16 mouse cellular contexts compared by ENCODE assay signal in the genomic region with DNA sequence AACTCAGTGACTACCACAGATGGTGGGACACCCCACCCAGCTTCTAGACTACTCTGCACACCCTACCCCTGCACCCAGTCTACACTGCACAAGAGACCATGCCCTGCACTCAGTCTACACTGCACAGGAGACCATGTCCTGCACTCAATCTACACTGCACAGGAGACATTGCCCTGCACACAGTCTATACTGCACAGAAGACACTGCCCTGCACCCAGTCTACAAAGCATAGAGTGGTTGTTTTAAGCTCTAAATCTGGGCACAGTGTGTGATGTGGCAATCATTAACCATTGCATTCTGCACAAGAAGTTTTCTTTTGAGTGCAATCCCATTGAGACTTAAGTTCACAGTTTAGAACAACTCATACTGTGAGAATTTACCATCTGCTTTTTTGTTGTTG. TPM values are rescaled to one million over a fixed set of nuclear protein-coding genes. Genes with fewer than 3 reads are reported as not detected.
"Had no signal": no experiment of that assay in that cellular context is flagged by ENCODE, and none has a peak within 500 bp of the region (broad histone marks: within the 10 kb centered on the region; RNA-seq: fewer than 3 reads in every experiment).

No protein-coding gene starts in this region.

- H3K9me3 ChIP-seq: limb, embryonic 13.5 days; midbrain, embryonic 13.5 days had no signal

- H3K36me3 ChIP-seq: limb, embryonic 13.5 days; midbrain, embryonic 13.5 days had no signal

- H3K27me3 ChIP-seq: midbrain, embryonic 13.5 days had no signal

- H3K9ac ChIP-seq: limb, embryonic 13.5 days; liver, embryonic 14.5 days; midbrain, embryonic 13.5 days had no signal

- H3K27ac ChIP-seq: kidney, postnatal 0 days; layer of hippocampus, adult 2 months; limb, embryonic 13.5 days; liver, embryonic 14.5 days; midbrain, embryonic 13.5 days had no signal

- H3K4me3 ChIP-seq: layer of hippocampus, adult 2 months; limb, embryonic 13.5 days; midbrain, embryonic 13.5 days had no signal

- H3K4me2 ChIP-seq: limb, embryonic 13.5 days; midbrain, embryonic 13.5 days had no signal

- DNase-seq: left cerebral cortex, postnatal 4 days; lung, adult 18-20 months; right cerebral cortex, adult 18-20 months; right cerebral cortex, postnatal 25 days; thymus, postnatal 36 days had no signal

- H3K4me1 ChIP-seq: midbrain, embryonic 13.5 days had no signal

- ATAC-seq: midbrain, embryonic 13.5 days had no signal

RNA-seq across cellular contexts. Expression of gene Lhx8, which starts 42.2 kb away (rescaled TPM):
- total RNA-seq: layer of hippocampus, adult 2 months; layer of hippocampus, postnatal 14 days; liver, adult 2 months had no signal
- polyA plus RNA-seq: intestine, embryonic 14.5 days; kidney, postnatal 0 days; liver, adult 2 months; neural tube, embryonic 14.5 days; small intestine, adult 2 months; stomach, embryonic 16.5 days had no signal
